Mouse (Mus musculus) layer of hippocampus, adult 6 months (tissue): Measurements from ENCODE around the gene Rtp4. TPM values are rescaled to one million over a fixed set of nuclear protein-coding genes. Genes with fewer than 3 reads are reported as not detected.

Source experiments
- long read RNA-seq, 2 experiments: library from polyadenylated mRNA; unstranded; transcript quantifications; one replicate each; pipeline ENCODE4 v2.0.0; 2019 to 2020
- polyA plus RNA-seq: library from polyadenylated mRNA; unstranded; fragments of <200 nt; fragmentation: Nextera tagmentation; gene quantifications from 2 replicates; pipeline ENCODE4 v1.2.3, GENCODE M21; 2021

The Rtp4 gene
- 5.0 and 10.6 TPM in 2 replicates for polyA plus RNA-seq
- long read RNA-seq, experiment 1, transcript Rtp4-201 (2 exons, 1,573 nt), result major isoform, 6 of 10 reads
- long read RNA-seq, experiment 1, partial matches to known transcripts, result 0 of 10 reads
- long read RNA-seq, experiment 1, other reads (novel, unspliced or antisense), result 3 of 10 reads
- long read RNA-seq, experiment 2, transcript Rtp4-201 (2 exons, 1,573 nt), result major isoform, 6 of 9 reads
- long read RNA-seq, experiment 2, partial matches to known transcripts, result 0 of 9 reads
- long read RNA-seq, experiment 2, other reads (novel, unspliced or antisense), result 3 of 9 reads

GRCm38 (mm10) chr16:23520235-23520871, at the start of gene Rtp4, which contains the start of gene Masp1:
Gene Rtp4 (plus strand): TSS chr16:23520291.
Gene Masp1 (minus strand): TSS chr16:23520815.

Other genes starting within 250 kb of the Rtp4 start
- gene Rtp1, start 91.2 kb upstream of the Rtp4 start, polyA plus RNA-seq, result 0.15 and 0.34 TPM in 2 replicates
- 1.5 and 2.8 TPM in 2 replicates for gene Masp1, start 524 bp downstream of the Rtp4 start, polyA plus RNA-seq